ENCODE assay signal across 8 mouse cellular contexts in genomic region chr4:9081701-9082562, GRCm38 (mm10).
A peak's percentile ranks its signal among the peaks of the same experiment; 100 is the strongest.
DNase-seq lines count a peak whose midpoint lies in the region; ATAC-seq and TF ChIP-seq lines count a peak whose summit lies in the region.

No protein-coding gene starts in this region.

- TF ChIP-seq CTCF in lung, postnatal 0 days (IDR thresholded peaks at IDR 0.05): no peak

- no peaks in the 10 kb centered on the region for H3K36me3 ChIP-seq in forebrain, embryonic 10.5 days (replicated peaks)
- H3K36me3 ChIP-seq in forebrain, embryonic 12.5 days (replicated peaks): no peaks in the 10 kb centered on the region
- H3K36me3 ChIP-seq in lung, postnatal 0 days (ENCODE audit: insufficient read depth, low read length): no peaks in the 10 kb centered on the region
- H3K36me3 ChIP-seq in stomach, embryonic 16.5 days (ENCODE audit: control insufficient read depth, insufficient read depth, low read length): no peaks in the 10 kb centered on the region

- no peaks in the 10 kb centered on the region for H3K9me3 ChIP-seq in forebrain, embryonic 10.5 days
- no peaks in the 10 kb centered on the region for H3K9me3 ChIP-seq in forebrain, embryonic 12.5 days
- no peaks in the 10 kb centered on the region for H3K9me3 ChIP-seq in lung, postnatal 0 days (ENCODE audit: low read length)
- H3K9me3 ChIP-seq in stomach, embryonic 16.5 days (replicated peaks; ENCODE audit: control insufficient read depth, low read length): no peaks in the 10 kb centered on the region

- H3K4me3 ChIP-seq in forebrain, embryonic 10.5 days: no peak overlapping the region
- no peak overlapping the region for H3K4me3 ChIP-seq in forebrain, embryonic 12.5 days (replicated peaks)
- H3K4me3 ChIP-seq in lung, postnatal 0 days (ENCODE audit: low read depth, low read length): no peak overlapping the region
- H3K4me3 ChIP-seq in stomach, embryonic 16.5 days (replicated peaks; ENCODE audit: low read length): no peak overlapping the region

- no peak for TF ChIP-seq EP300 in lung, postnatal 0 days (IDR thresholded peaks at IDR 0.05)

- H3K27me3 ChIP-seq in forebrain, embryonic 10.5 days (ENCODE audit: poor library complexity, severe bottlenecking): no peaks in the 10 kb centered on the region
- H3K27me3 ChIP-seq in forebrain, embryonic 12.5 days: no peaks in the 10 kb centered on the region
- no peaks in the 10 kb centered on the region for H3K27me3 ChIP-seq in lung, postnatal 0 days (replicated peaks; ENCODE audit: insufficient read depth, low read length)
- H3K27me3 ChIP-seq in stomach, embryonic 16.5 days (ENCODE audit: control insufficient read depth, insufficient read depth, low read length): no peaks in the 10 kb centered on the region

- H3K9ac ChIP-seq in forebrain, embryonic 12.5 days: no peak overlapping the region
- H3K9ac ChIP-seq in lung, postnatal 0 days (replicated peaks; ENCODE audit: low read depth): no peak overlapping the region
- H3K9ac ChIP-seq in stomach, embryonic 16.5 days (ENCODE audit: low read length): no peak overlapping the region

- WGBS in forebrain, embryonic 10.5 days: 49% methylated on average over 14 of the region's 14 CpGs
- WGBS in forebrain, embryonic 12.5 days: 49% methylated on average over 14 of the region's 14 CpGs
- 27% methylated on average over 14 of the region's 14 CpGs for WGBS in lung, postnatal 0 days
- WGBS in stomach, embryonic 16.5 days: 43% methylated on average over 14 of the region's 14 CpGs

- no peak overlapping the region for H3K4me2 ChIP-seq in forebrain, embryonic 12.5 days
- H3K4me2 ChIP-seq in lung, postnatal 0 days (replicated peaks; ENCODE audit: low read depth, low read length): no peak overlapping the region
- no peak overlapping the region for H3K4me2 ChIP-seq in stomach, embryonic 16.5 days (ENCODE audit: low read depth, low read length)

- peaks cover 40% of the 10 kb centered on the region for H3K4me1 ChIP-seq in forebrain, embryonic 10.5 days
- peaks cover 16% of the 10 kb centered on the region for H3K4me1 ChIP-seq in forebrain, embryonic 12.5 days
- 0 out of 2 replicates have a peak, but pooled peaks cover 5% of the 10 kb centered on the region for H3K4me1 ChIP-seq in lung, postnatal 0 days (ENCODE audit: insufficient read depth, low read depth, low read length)
- no peaks in the 10 kb centered on the region for H3K4me1 ChIP-seq in stomach, embryonic 16.5 days (ENCODE audit: control insufficient read depth, insufficient read depth, low read length)

- ATAC-seq in forebrain, embryonic 12.5 days (ENCODE audit: low FRiP score): no peak
- peak; percentile 6; the same call in 1 of the 2 replicates for ATAC-seq in lung, postnatal 0 days
- ATAC-seq in stomach, embryonic 16.5 days (ENCODE audit: insufficient read depth, low FRiP score): peak; percentile 40

- DNase-seq in forebrain, embryonic 10.5 days (ENCODE audit: extremely low spot score, low spot score): peak; percentile 30
- DNase-seq in 416B (ENCODE audit: low read depth): peak; percentile 52
- DNase-seq in embryo, embryonic 9.5 days (ENCODE audit: extremely low spot score): peak; percentile 42
- peak; percentile 23 to 32 for DNase-seq in heart, postnatal 36 days
- DNase-seq in lung, postnatal 0 days (ENCODE audit: low spot score): no peak
- no peak for DNase-seq in spleen, adult 18-20 months

- H3K27ac ChIP-seq in forebrain, embryonic 10.5 days: peak overlapping the region; percentile 61
- H3K27ac ChIP-seq in forebrain, embryonic 12.5 days: no peak overlapping the region
- no peak overlapping the region for H3K27ac ChIP-seq in lung, postnatal 0 days (ENCODE audit: low read length)
- no peak overlapping the region for H3K27ac ChIP-seq in stomach, embryonic 16.5 days (ENCODE audit: low read length)

- intact Hi-C loops in heart, postnatal 36 days (cut with DNase I): no loop called here

Comparison
In these comparisons a context has a peak if more than half of its experiments do, and no peak if none do; other contexts are left out.
1. DNase-seq: peak in forebrain, embryonic 10.5 days (single experiment), 416B (single experiment), embryo, embryonic 9.5 days (single experiment) and heart, postnatal 36 days (2 of 2); none in lung, postnatal 0 days (single experiment) and spleen, adult 18-20 months (0 of 2).